Mouse (Mus musculus) gastrocnemius, adult 2 months (tissue): ENCODE results near the gene Ctbp2. TPM values are rescaled to one million over a fixed set of nuclear protein-coding genes. Genes with fewer than 3 reads are reported as not detected.

ENCODE experiments used
- DNase-seq: peaks from one replicate; pipeline ENCODE4 v3.0.0; 2022
- H3K27ac ChIP-seq: fragments of 200-600 bp; 2 replicates; pipeline ENCODE4 v1.8.1; 2022; ENCODE audit warnings: mild to moderate bottlenecking
- H3K4me3 ChIP-seq: fragments of 200-600 bp; 2 replicates; pipeline ENCODE4 v1.8.1; 2022; ENCODE audit warnings: mild to moderate bottlenecking, moderate library complexity
- CTCF ChIP-seq: fragments of 200-600 bp; IDR thresholded peaks from 2 replicates; pipeline ENCODE4 v1.8.1; 2022; ENCODE audit warnings: antibody characterized with exemption, mild to moderate bottlenecking, moderate library complexity
- intact Hi-C: fragments of 180-260 bp; cut with DNase I; formaldehyde crosslinking; loops from one replicate; pipeline ENCODE4 v1.15.1; 2025
- total RNA-seq, 2 experiments: library from RNA; stranded (reverse); gene quantifications; 2 replicates each; pipeline ENCODE4 v1.2.3; 2021

Gene Ctbp2
- total RNA-seq, 2 experiments from 2014 or later = 18.7 to 23.0 TPM

GRCm38 (mm10) chr7:133094711-133095495, 29.3 kb downstream of the Ctbp2 start:
- Histone ChIP-seq H3K27ac (peak overlapping the region; percentile 41), H3K4me3 (no peak overlapping the region)
- no peak for DNase-seq
- intact Hi-C loops = no loop called here
- TF ChIP-seq CTCF = no peak

GRCm38 (mm10) chr7:133094161-133094560, 30.0 kb downstream of the Ctbp2 start:
- TF ChIP-seq CTCF = no peak
- Histone ChIP-seq H3K27ac (peak overlapping the region; percentile 41), H3K4me3 (no peak overlapping the region)
- intact Hi-C loops = no loop called here
- peak; percentile 53 for DNase-seq

- Histone ChIP-seq H3K4me3 (no peak overlapping the region), H3K27ac (peak overlapping the region; percentile 41)
- no peak for TF ChIP-seq CTCF
- intact Hi-C loops = no loop called here
- no peak for DNase-seq
These were observed 30.4 kb downstream of the Ctbp2 start for GRCm38 (mm10) chr7:133093731-133094130.

- Histone ChIP-seq H3K27ac (peak overlapping the region; percentile 89), H3K4me3 (no peak overlapping the region)
- intact Hi-C loops = no loop called here
- peak; percentile 5 for DNase-seq
- no peak for TF ChIP-seq CTCF
These were observed 33.5 kb downstream of the Ctbp2 start for GRCm38 (mm10) chr7:133090641-133091040.

- peak overlapping the region; percentile 89 for H3K27ac ChIP-seq
- no peak for TF ChIP-seq CTCF
- intact Hi-C loops = no loop called here
- DNase-seq = peak; percentile 20
- peak overlapping the region; percentile 31 for H3K4me3 ChIP-seq
These were observed 34.4 kb downstream of the Ctbp2 start for GRCm38 (mm10) chr7:133089621-133090260.

- peak overlapping the region; percentile 89 for H3K27ac ChIP-seq
- DNase-seq = peak; percentile 76
- H3K4me3 ChIP-seq = peak overlapping the region; percentile 67
- intact Hi-C loops = no loop called here
- no peak for TF ChIP-seq CTCF
These were observed 35.3 kb downstream of the Ctbp2 start for GRCm38 (mm10) chr7:133088830-133089261.

GRCm38 (mm10) chr7:133088411-133088810, 35.7 kb downstream of the Ctbp2 start:
- TF ChIP-seq CTCF = no peak
- peak overlapping the region; percentile 89 for H3K27ac ChIP-seq
- H3K4me3 ChIP-seq = peak overlapping the region; percentile 67
- no peak for DNase-seq
- intact Hi-C loops = no loop called here

- intact Hi-C loops = no loop called here
These were observed 38.7 kb downstream of the Ctbp2 start for GRCm38 (mm10) chr7:133085408-133085807.

GRCm38 (mm10) chr7:133083936-133084614, 40.1 kb downstream of the Ctbp2 start:
- no peak for TF ChIP-seq CTCF
- no peak for DNase-seq
- Histone ChIP-seq H3K4me3 (no peak overlapping the region), H3K27ac (no peak overlapping the region)
- intact Hi-C loops = no loop called here

More at GRCm38 (mm10) chr7:133085408-133085807, 38.7 kb downstream of the Ctbp2 start:
- H3K4me3 ChIP-seq = no peak overlapping the region
- no peak overlapping the region for H3K27ac ChIP-seq
- no peak for DNase-seq
- TF ChIP-seq CTCF = no peak

GRCm38 (mm10) chr7:133078929-133079328, 45.2 kb downstream of the Ctbp2 start:
- intact Hi-C loops = no loop called here
- DNase-seq = no peak
- Histone ChIP-seq H3K27ac (no peak overlapping the region), H3K4me3 (no peak overlapping the region)
- no peak for TF ChIP-seq CTCF

GRCm38 (mm10) chr7:133074462-133075133, 49.6 kb downstream of the Ctbp2 start:
- 0 out of 2 replicates have a peak overlapping the region, but pooled peaks have one; percentile 38 for H3K27ac ChIP-seq
- no peak for TF ChIP-seq CTCF
- no peak overlapping the region for H3K4me3 ChIP-seq
- DNase-seq = no peak
- intact Hi-C loops = loop anchor here (5.0 kb wide), 1 partner anchor 38 kb away; no protein-coding TSS in a partner anchor

GRCm38 (mm10) chr7:133073147-133073651, 51.0 kb downstream of the Ctbp2 start:
- Histone ChIP-seq H3K27ac (no peak overlapping the region), H3K4me3 (no peak overlapping the region)
- no peak for TF ChIP-seq CTCF
- DNase-seq = no peak
- intact Hi-C loops = loop anchor here (5.0 kb wide), 1 partner anchor 39 kb away; no protein-coding TSS in a partner anchor
